Mouse (Mus musculus) intestine, embryonic 14.5 days (tissue): ENCODE results near the gene Mrpl53. TPM values are rescaled to one million over a fixed set of nuclear protein-coding genes. Genes with fewer than 3 reads are reported as not detected.
A peak's percentile ranks its signal among the peaks of the same experiment; 100 is the strongest.

Experiments used
- ATAC-seq: fragments of 200-750 bp; cut with Nextera tagmentation; replicated peaks from 2 replicates; pipeline ENCODE4 v1.8.0; 2017; ENCODE audit warnings: low read depth, moderate number of reproducible peaks, moderate TSS enrichment, moderate library complexity; ENCODE audit not compliant: low FRiP score, low TSS enrichment
- DNase-seq: peaks from one replicate; pipeline ENCODE4 v3.0.0-alpha.2; 2018; ENCODE audit warnings: low spot score
- H3K27ac ChIP-seq: fragments of 300-500 bp; sonication (generic); 2 replicates; pipeline ENCODE4 v1.5.1; 2014; ENCODE audit warnings: low read depth, mild to moderate bottlenecking, control low read depth
- H3K27me3 ChIP-seq: fragments of 300-500 bp; sonication (generic); replicated peaks from 2 replicates; pipeline ENCODE4 v1.6.1; 2014; ENCODE audit warnings: low read length, control low read depth; ENCODE audit not compliant: control insufficient read depth, insufficient read depth
- H3K36me3 ChIP-seq: fragments of 300-500 bp; sonication (generic); 2 replicates; pipeline ENCODE4 v1.6.1; 2014; ENCODE audit warnings: low read length, control low read depth; ENCODE audit not compliant: control insufficient read depth, insufficient read depth
- H3K4me1 ChIP-seq: fragments of 300-500 bp; sonication (generic); replicated peaks from 2 replicates; pipeline ENCODE4 v1.6.1; 2014; ENCODE audit warnings: low read length, control low read depth, mixed read lengths; ENCODE audit not compliant: control insufficient read depth, insufficient read depth
- H3K4me2 ChIP-seq: fragments of 300-500 bp; sonication (generic); 2 replicates; pipeline ENCODE4 v1.6.1; 2014; ENCODE audit warnings: low read length
- H3K4me3 ChIP-seq: fragments of 300-500 bp; sonication (generic); 2 replicates; pipeline ENCODE4 v1.5.1; 2014; ENCODE audit warnings: low read depth, low read length, control low read depth, mixed read lengths
- H3K9ac ChIP-seq: fragments of 300-500 bp; sonication (generic); 2 replicates; pipeline ENCODE4 v1.6.1; 2014; ENCODE audit warnings: mild to moderate bottlenecking, low read length
- H3K9me3 ChIP-seq: fragments of 300-500 bp; sonication (generic); 2 replicates; pipeline ENCODE4 v1.6.1; 2016; ENCODE audit warnings: low read length, control low read depth; ENCODE audit not compliant: control insufficient read depth
- WGBS: fragments of 180-500 bp; shearing (Covaris S2); extraction: QIAGEN DNeasy Blood & Tissue Kit; methylation state at CpG from one replicate; pipeline ENCODE4 v1.1.7; 2014; 5-methylcytosine and 5-hydroxymethylcytosine counted together
- polyA plus RNA-seq: library from polyadenylated mRNA; unstranded; fragments of >200 nt; fragmentation: Nextera tagmentation; extraction: Ambion mirVana; gene quantifications from 2 replicates; pipeline ENCODE4 v1.2.1, GENCODE M21; 2014

Gene Mrpl53
- polyA plus RNA-seq, 1 experiment from 2014 or later = 136 TPM

DNA sequence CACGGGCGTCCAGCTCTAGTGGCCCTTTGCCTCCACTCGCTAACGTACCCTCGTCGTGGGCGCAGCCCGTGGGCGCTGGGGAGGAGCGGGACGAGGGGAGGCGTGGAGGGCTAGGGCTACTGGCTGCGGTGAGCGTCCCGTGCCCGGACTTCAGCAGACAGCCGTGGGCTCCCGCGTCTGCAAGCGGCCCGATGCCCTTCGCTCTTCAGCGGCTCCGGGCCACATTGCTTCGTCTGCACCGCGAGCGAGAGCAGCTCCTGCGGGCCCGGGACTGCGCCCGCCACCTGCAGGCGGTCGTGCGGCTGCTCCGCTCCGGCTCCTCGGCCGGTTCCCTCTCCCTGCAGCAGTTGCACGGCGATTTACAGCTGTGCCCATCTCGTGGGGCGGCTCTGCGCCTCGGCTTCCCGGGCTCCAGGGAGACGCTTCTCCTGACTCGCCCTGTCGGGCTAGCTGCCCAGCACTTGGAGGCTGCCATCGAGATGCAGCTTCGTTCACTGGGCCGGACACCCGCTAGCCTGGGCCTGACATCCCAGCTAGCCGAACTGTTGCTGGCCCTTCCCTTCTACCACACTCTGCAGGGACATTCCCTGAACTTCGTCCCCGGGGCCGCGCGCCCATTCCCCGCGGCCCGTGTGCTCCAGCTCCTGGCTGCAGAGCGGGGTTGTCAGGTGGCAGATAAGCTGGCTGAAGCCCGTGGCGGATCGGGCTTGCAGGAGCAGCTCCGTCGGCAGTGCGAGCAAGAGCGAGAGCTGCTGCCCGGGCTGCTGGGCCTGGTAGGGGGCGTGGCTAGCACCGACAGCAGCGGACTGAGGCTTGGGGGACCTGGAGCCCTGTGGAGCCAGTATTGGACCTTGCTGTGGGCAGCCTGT, 6.9 kb upstream of the Mrpl53 start:
- Histone ChIP-seq H3K36me3 (no peaks in the 10 kb centered on the region), H3K9me3 (no peaks in the 10 kb centered on the region), H3K4me1 (peaks cover 13% of the 10 kb centered on the region), H3K4me3 (peak overlapping the region; percentile 79), H3K27me3 (no peaks in the 10 kb centered on the region), H3K27ac (peak overlapping the region; percentile 77), H3K9ac (peak overlapping the region; percentile 78), H3K4me2 (peak overlapping the region; percentile 100)
- ATAC-seq (peak; percentile 84), DNase-seq (peak; percentile 90)
- under 1% methylated on average over 69 of the region's 74 CpGs for WGBS

DNA sequence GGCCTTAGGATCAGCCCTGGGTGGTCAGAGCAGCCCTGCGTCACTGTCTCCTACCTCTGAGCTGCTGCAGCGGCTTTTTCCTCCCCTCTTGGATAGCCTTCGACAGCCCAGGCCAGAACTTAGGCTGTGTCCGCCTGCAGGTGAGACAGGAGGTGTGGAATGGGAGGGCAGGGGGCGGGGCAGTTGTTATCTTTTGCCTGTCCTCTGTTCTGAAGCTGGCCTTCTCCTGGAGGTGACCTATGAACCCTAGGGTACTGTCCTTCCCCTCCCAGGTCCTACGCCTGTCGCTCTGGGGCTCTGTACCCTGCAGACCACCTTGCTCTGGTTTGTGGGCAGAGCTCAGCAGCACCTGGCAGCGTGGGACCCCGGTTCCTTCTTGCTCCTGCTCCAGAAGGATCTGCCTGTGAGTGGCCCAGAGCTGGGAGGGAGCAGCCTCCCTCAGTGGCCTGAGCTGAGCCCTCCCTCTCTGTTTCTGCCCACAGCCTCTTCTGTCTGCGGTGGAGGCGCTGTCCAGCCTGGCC, 5.7 kb upstream of the Mrpl53 start:
- no peaks in the 10 kb centered on the region for H3K36me3 ChIP-seq
- no peak for ATAC-seq
- no peak overlapping the region for H3K9ac ChIP-seq
- H3K9me3 ChIP-seq = no peaks in the 10 kb centered on the region
- no peak for DNase-seq
- 48% methylated on average over 11 of the region's 11 CpGs for WGBS
- no peak overlapping the region for H3K27ac ChIP-seq
- peaks cover 13% of the 10 kb centered on the region for H3K4me1 ChIP-seq
- H3K4me2 ChIP-seq = peak overlapping the region; percentile 100; the same call in 1 of the 2 replicates
- H3K27me3 ChIP-seq = no peaks in the 10 kb centered on the region
- H3K4me3 ChIP-seq = no peak overlapping the region

DNA sequence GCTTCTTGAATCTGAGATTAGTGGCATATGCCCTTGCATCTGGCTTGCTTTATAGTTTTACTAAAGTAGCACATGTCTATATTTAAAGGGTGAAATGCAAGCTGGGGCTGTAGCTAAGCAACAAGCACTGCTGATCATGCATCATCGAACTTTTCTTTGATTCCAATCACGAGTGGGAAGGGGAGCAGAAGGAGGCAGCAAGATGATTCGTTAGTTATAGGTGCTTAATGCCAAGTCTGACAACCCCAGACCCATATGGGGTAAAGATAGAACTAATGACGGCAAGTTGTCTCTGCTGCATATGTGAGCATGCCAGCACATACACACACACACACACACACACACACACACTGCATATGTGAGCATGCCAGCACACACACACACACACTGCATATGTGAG, 4.7 kb upstream of the Mrpl53 start:
- H3K27me3 ChIP-seq = no peaks in the 10 kb centered on the region
- no peaks in the 10 kb centered on the region for H3K36me3 ChIP-seq
- no peak overlapping the region for H3K9ac ChIP-seq
- ATAC-seq = no peak
- H3K9me3 ChIP-seq = no peaks in the 10 kb centered on the region
- no peak overlapping the region for H3K4me2 ChIP-seq
- H3K27ac ChIP-seq = no peak overlapping the region
- H3K4me3 ChIP-seq = no peak overlapping the region
- no peak for DNase-seq
- WGBS = 82% methylated on average over 4 of the region's 4 CpGs
- peaks cover 13% of the 10 kb centered on the region for H3K4me1 ChIP-seq

DNA sequence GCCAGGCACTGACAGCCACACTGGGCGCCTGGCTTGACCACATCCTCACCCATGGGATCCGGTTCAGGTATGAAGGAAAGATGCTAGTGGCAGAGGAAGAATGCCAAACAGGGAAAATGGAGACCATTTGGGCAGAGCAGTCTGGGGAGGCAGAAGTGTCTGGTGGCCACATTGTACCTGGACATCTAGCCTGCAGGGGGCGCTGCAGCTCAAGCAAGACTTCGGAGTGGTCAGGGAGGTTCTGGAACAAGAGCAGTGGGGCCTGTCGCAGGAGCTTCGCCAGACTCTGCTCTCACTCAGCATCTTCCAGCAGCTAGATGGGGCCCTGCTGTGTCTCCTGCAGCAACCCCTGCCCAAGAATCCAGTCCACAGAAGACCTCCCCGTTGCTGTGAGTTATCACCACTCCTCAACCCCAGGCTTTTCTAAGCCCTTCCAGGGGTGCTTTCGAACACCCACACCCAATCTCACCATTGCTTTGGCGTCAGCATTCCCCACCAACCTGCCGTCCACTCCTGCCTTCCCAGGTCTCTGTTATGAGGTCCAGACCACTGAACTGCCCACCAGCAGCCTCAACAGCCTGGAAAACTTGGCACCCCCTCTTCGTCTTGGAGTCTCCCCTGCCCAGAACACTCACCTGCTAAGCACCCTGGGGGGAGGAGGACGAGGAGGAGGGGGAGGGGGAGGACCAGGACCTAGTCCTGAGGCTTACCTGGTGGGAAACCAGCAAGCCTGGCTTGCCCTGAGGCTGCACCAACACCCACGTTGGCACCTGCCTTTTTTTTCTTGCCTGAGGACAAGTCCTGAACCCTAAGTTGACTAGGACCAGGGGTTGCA, 1.1 kb upstream of the Mrpl53 start:
- Histone ChIP-seq H3K4me1 (peaks cover 9% of the 10 kb centered on the region), H3K4me3 (peak overlapping the region; percentile 99), H3K4me2 (peak overlapping the region; percentile 85), H3K9me3 (no peaks in the 10 kb centered on the region), H3K36me3 (peaks cover 15% of the 10 kb centered on the region), H3K9ac (no peak overlapping the region), H3K27ac (0 out of 2 replicates have a peak overlapping the region, but pooled peaks have one; percentile 77), H3K27me3 (no peaks in the 10 kb centered on the region)
- ATAC-seq (0 out of 2 replicates have a peak, but pooled peaks have one; percentile 12), DNase-seq (peak; percentile 87)
- WGBS = 38% methylated on average over 13 of the region's 13 CpGs

DNA sequence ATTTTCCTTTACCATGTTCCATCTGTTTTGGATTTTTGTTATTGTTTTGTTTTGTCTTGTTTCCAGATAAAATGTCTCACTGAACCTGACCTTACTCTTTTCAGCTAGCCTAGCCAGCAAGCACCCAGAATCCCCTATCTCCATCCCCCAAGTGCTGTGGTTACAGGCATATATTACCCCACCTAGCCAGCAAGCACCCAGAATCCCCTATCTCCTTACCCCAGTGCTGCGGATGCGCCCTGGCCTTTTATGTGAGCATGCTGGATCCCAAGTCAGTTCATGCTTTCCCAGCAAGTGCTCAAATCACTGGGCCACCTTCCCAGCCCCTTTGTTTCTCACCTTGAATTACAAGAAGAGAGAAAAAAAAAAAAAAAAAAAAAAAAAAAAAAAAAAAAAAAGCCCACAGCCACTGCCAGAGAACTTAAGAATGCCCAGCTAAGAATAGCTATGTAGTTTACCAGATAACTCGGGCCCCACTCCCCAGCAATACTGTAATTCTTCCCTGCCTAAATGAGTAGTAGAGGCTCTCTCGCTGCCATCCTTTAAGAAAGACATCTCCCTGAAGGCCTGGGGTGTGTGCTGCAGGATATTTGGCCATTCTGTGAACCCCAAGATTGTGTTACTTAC, 2.8 kb downstream of the Mrpl53 start:
- Histone ChIP-seq H3K27ac (no peak overlapping the region), H3K9me3 (no peaks in the 10 kb centered on the region), H3K27me3 (no peaks in the 10 kb centered on the region), H3K36me3 (peaks cover 16% of the 10 kb centered on the region), H3K9ac (no peak overlapping the region), H3K4me3 (no peak overlapping the region), H3K4me1 (peaks cover 19% of the 10 kb centered on the region), H3K4me2 (no peak overlapping the region)
- 87% methylated on average over 4 of the region's 4 CpGs for WGBS
- DNase-seq (no peak), ATAC-seq (no peak)

DNA sequence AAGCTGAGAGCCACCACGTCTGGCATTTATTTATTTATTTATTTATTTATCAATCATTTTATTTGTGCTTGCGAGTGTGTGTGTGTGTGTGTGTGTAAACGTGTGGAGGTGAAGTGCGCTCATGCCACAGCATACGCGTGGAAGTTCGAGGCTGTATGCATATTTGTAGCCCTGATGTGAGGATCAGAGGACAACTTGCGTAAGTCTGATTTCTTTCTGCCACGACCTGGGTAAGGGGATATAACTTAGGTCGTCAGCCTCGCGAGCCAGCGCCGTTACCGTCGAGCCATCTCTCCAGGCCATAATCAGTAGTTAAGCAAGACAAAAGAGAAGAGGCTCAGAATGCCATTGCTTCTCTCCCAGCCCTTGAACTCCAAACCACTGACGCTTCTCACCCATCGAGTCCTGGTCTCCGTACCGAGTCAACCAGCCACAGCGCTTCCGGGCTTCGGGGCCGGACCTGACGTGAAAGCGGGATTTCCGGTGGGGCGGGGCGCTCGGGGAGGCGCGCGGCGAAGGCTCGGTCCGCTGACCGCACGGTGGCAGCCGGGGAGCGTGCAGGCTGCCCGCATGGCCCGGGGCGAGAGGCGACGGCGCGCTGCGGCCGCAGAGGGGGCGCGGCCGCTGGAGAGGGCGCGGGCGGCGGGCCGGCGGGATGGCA, 6.3 kb downstream of the Mrpl53 start, which contains the start of gene Mogs:
Gene Mogs, plus strand, starts transcription at position 486 of the 661 bp plus-strand sequence.
- WGBS = under 1% methylated on average over 55 of the region's 58 CpGs
- ATAC-seq = peak; percentile 88

DNA sequence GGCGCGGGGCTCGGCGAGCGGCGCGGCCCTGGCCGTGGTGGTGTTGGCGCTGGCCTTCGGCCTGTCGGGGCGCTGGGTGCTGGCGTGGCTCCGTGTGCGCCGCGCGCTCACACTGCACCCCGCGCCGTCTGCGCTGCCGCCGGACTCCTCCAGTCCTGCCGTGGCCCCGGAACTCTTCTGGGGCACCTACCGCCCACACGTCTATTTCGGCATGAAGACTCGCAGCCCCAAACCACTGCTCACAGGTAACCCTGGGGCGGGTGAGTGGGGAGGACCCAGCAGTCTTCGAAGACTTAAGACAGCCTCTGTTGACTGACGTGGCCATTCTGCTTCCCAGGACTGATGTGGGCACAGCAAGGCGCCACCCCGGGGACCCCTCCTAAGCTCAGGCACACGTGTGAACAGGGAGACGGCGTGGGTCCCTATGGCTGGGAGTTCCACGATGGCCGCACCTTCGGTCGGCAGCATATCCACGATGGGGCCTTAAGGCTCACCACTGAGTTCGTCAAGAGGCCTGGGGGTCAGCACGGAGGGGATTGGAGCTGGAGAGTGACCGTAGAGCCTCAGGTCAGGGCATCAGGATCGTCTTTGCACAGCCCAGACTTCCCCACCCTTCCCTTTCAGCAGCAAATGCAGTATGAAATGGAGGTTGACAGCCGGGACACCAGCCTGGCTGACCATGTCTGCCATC, 7.0 kb downstream of the Mrpl53 start:
- DNase-seq (peak; percentile 70), ATAC-seq (no peak; the same call in 1 of the 2 replicates)
- WGBS = 2% methylated on average over 45 of the region's 48 CpGs
- H3K27me3 ChIP-seq = no peaks in the 10 kb centered on the region
- H3K36me3 ChIP-seq = peaks cover 39% of the 10 kb centered on the region
- peak overlapping the region; percentile 79 for H3K4me3 ChIP-seq
- peak overlapping the region; percentile 95 for H3K4me2 ChIP-seq
- H3K9me3 ChIP-seq = no peaks in the 10 kb centered on the region
- H3K9ac ChIP-seq = peak overlapping the region; percentile 80
- H3K4me1 ChIP-seq = peaks cover 25% of the 10 kb centered on the region
- peak overlapping the region; percentile 76 for H3K27ac ChIP-seq

More for the DNA sequence above, 6.3 kb downstream of the Mrpl53 start, which contains the start of gene Mogs:
- H3K4me1 ChIP-seq = peaks cover 21% of the 10 kb centered on the region
- H3K36me3 ChIP-seq = peaks cover 46% of the 10 kb centered on the region
- H3K9me3 ChIP-seq = no peaks in the 10 kb centered on the region
- peak within 1 kb of the TSS; percentile 76 for H3K27ac ChIP-seq
- peak within 1 kb of the TSS; percentile 80 for H3K9ac ChIP-seq
- H3K27me3 ChIP-seq = no peaks in the 10 kb centered on the region
- DNase-seq = peak; percentile 92
- peak within 1 kb of the TSS; percentile 79 for H3K4me3 ChIP-seq
- peak within 1 kb of the TSS; percentile 95 for H3K4me2 ChIP-seq
